Mouse (Mus musculus) liver, embryonic 12.5 days (tissue): ENCODE data around the gene Usp3. TPM values are rescaled to one million over a fixed set of nuclear protein-coding genes. Genes with fewer than 3 reads are reported as not detected.

Source experiments
- ATAC-seq: fragments of 200-750 bp; cut with Nextera tagmentation; 2 replicates; pipeline ENCODE4 v1.8.0; 2017; ENCODE audit warnings: moderate number of reproducible peaks, mild to moderate bottlenecking, moderate library complexity
- H3K27ac ChIP-seq: fragments of 300-500 bp; sonication (generic); 2 replicates; pipeline ENCODE4 v1.5.1; 2016; ENCODE audit warnings: mild to moderate bottlenecking
- H3K27me3 ChIP-seq: fragments of 300-500 bp; sonication (generic); replicated peaks from 2 replicates; pipeline ENCODE4 v1.6.1; 2016; ENCODE audit warnings: mild to moderate bottlenecking, moderate library complexity
- H3K36me3 ChIP-seq: fragments of 300-500 bp; sonication (generic); 2 replicates; pipeline ENCODE4 v1.6.1; 2016; ENCODE audit warnings: mild to moderate bottlenecking, moderate library complexity
- H3K4me1 ChIP-seq: fragments of 300-500 bp; sonication (generic); 2 replicates; pipeline ENCODE4 v1.6.1; 2016
- H3K4me2 ChIP-seq: fragments of 300-500 bp; sonication (generic); 2 replicates; pipeline ENCODE4 v1.6.1; 2016; ENCODE audit warnings: mild to moderate bottlenecking, moderate library complexity
- H3K4me3 ChIP-seq: fragments of 300-500 bp; sonication (generic); 2 replicates; pipeline ENCODE4 v1.5.1; 2016; ENCODE audit warnings: mild to moderate bottlenecking, moderate library complexity
- H3K9ac ChIP-seq: fragments of 300-500 bp; sonication (generic); 2 replicates; pipeline ENCODE4 v1.6.1; 2016; ENCODE audit warnings: mild to moderate bottlenecking, moderate library complexity
- H3K9me3 ChIP-seq: fragments of 300-500 bp; sonication (generic); replicated peaks from 2 replicates; pipeline ENCODE4 v1.6.1; 2016; ENCODE audit warnings: mild to moderate bottlenecking, moderate library complexity
- WGBS: fragments of 180-500 bp; shearing (Covaris S2); methylation state at CpG from one replicate; pipeline ENCODE4 v1.1.7; 2016; ENCODE audit not compliant: insufficient replicate concordance; 5-methylcytosine and 5-hydroxymethylcytosine counted together
- polyA plus RNA-seq: library from polyadenylated mRNA; unstranded; fragments of >200 nt; fragmentation: Nextera tagmentation; extraction: Ambion mirVana; gene quantifications from 2 replicates; pipeline ENCODE4 v1.2.1, GENCODE M21; 2016

The Usp3 gene
- polyA plus RNA-seq, 1 experiment from 2014 or later, result 21.3 TPM

GRCm38 (mm10) chr9:66513661-66514255 lies 79.2 kb downstream of the Usp3 start:
- 87% methylated on average over 4 of the region's 4 CpGs for WGBS
- H3K4me1 ChIP-seq, result peaks cover 62% of the 10 kb centered on the region
- peaks cover 71% of the 10 kb centered on the region for H3K36me3 ChIP-seq
- no peak overlapping the region for H3K9ac ChIP-seq
- no peak overlapping the region for H3K4me2 ChIP-seq
- H3K9me3 ChIP-seq, result no peaks in the 10 kb centered on the region
- H3K4me3 ChIP-seq, result no peak overlapping the region
- H3K27me3 ChIP-seq, result no peaks in the 10 kb centered on the region
- ATAC-seq, result no peak
- H3K27ac ChIP-seq, result peak overlapping the region; percentile 93; the same call in 1 of the 2 replicates

GRCm38 (mm10) chr9:66513150-66513549 lies 79.8 kb downstream of the Usp3 start:
- Histone ChIP-seq H3K4me2 (peak overlapping the region; percentile 96), H3K27ac (peak overlapping the region; percentile 93)

GRCm38 (mm10) chr9:66512351-66512671 lies 80.6 kb downstream of the Usp3 start:
- no peaks in the 10 kb centered on the region for H3K9me3 ChIP-seq
- H3K4me2 ChIP-seq, result peak overlapping the region; percentile 96
- H3K4me3 ChIP-seq, result peak overlapping the region; percentile 71
- H3K27me3 ChIP-seq, result no peaks in the 10 kb centered on the region
- peak; percentile 74 for ATAC-seq
- peaks cover 72% of the 10 kb centered on the region for H3K36me3 ChIP-seq
- peaks cover 74% of the 10 kb centered on the region for H3K4me1 ChIP-seq
- H3K9ac ChIP-seq, result peak overlapping the region; percentile 83
- 3% methylated on average over 8 of the region's 8 CpGs for WGBS
- peak overlapping the region; percentile 93 for H3K27ac ChIP-seq

More at GRCm38 (mm10) chr9:66513150-66513549, 79.8 kb downstream of the Usp3 start:
- Histone ChIP-seq H3K36me3 (peaks cover 72% of the 10 kb centered on the region), H3K9ac (peak overlapping the region; percentile 83; the same call in 1 of the 2 replicates), H3K27me3 (no peaks in the 10 kb centered on the region), H3K4me1 (peaks cover 66% of the 10 kb centered on the region), H3K4me3 (no peak overlapping the region), H3K9me3 (no peaks in the 10 kb centered on the region)
- no peak for ATAC-seq

- Histone ChIP-seq H3K27ac (peak overlapping the region; percentile 93), H3K4me3 (peak overlapping the region; percentile 71), H3K4me1 (peaks cover 80% of the 10 kb centered on the region), H3K9me3 (no peaks in the 10 kb centered on the region), H3K9ac (peak overlapping the region; percentile 83), H3K27me3 (no peaks in the 10 kb centered on the region), H3K36me3 (peaks cover 72% of the 10 kb centered on the region), H3K4me2 (peak overlapping the region; percentile 96)
- peak; percentile 82 for ATAC-seq
- under 1% methylated on average over 78 of the region's 78 CpGs for WGBS
Observed at GRCm38 (mm10) chr9:66511580-66512350, 81.2 kb downstream of the Usp3 start.

GRCm38 (mm10) chr9:66510944-66511343 lies 82.0 kb downstream of the Usp3 start:
- WGBS, result 5% methylated on average over 2 of the region's 2 CpGs
- Histone ChIP-seq H3K27me3 (no peaks in the 10 kb centered on the region), H3K9ac (peak overlapping the region; percentile 83), H3K4me3 (peak overlapping the region; percentile 71), H3K4me1 (peaks cover 88% of the 10 kb centered on the region), H3K4me2 (peak overlapping the region; percentile 96), H3K27ac (peak overlapping the region; percentile 93), H3K9me3 (no peaks in the 10 kb centered on the region), H3K36me3 (peaks cover 72% of the 10 kb centered on the region)
- no peak for ATAC-seq

GRCm38 (mm10) chr9:66510351-66510841 lies 82.5 kb downstream of the Usp3 start:
- peak overlapping the region; percentile 96 for H3K4me2 ChIP-seq
- peaks cover 93% of the 10 kb centered on the region for H3K4me1 ChIP-seq

GRCm38 (mm10) chr9:66508890-66509399 lies 84.0 kb downstream of the Usp3 start:
- no peak overlapping the region for H3K9ac ChIP-seq
- H3K4me1 ChIP-seq, result peaks cover 94% of the 10 kb centered on the region
- ATAC-seq, result no peak
- H3K36me3 ChIP-seq, result peaks cover 71% of the 10 kb centered on the region
- no peaks in the 10 kb centered on the region for H3K9me3 ChIP-seq
- WGBS, result 74% methylated on average over 4 of the region's 4 CpGs
- H3K27ac ChIP-seq, result peak overlapping the region; percentile 12; the same call in 1 of the 2 replicates
- H3K4me3 ChIP-seq, result no peak overlapping the region
- H3K4me2 ChIP-seq, result no peak overlapping the region
- no peaks in the 10 kb centered on the region for H3K27me3 ChIP-seq

More at GRCm38 (mm10) chr9:66510351-66510841, 82.5 kb downstream of the Usp3 start:
- 87% methylated on average over 7 of the region's 7 CpGs for WGBS
- no peak for ATAC-seq
- Histone ChIP-seq H3K27ac (peak overlapping the region; percentile 93; the same call in 1 of the 2 replicates), H3K9me3 (no peaks in the 10 kb centered on the region), H3K9ac (peak overlapping the region; percentile 83), H3K27me3 (no peaks in the 10 kb centered on the region), H3K4me3 (peak overlapping the region; percentile 71), H3K36me3 (peaks cover 71% of the 10 kb centered on the region)

- no peak overlapping the region for H3K4me2 ChIP-seq
- peak overlapping the region; percentile 34; the same call in 1 of the 2 replicates for H3K27ac ChIP-seq
- no peak for ATAC-seq
- peaks cover 75% of the 10 kb centered on the region for H3K36me3 ChIP-seq
- no peak overlapping the region for H3K4me3 ChIP-seq
- no peaks in the 10 kb centered on the region for H3K9me3 ChIP-seq
- WGBS, result 86% methylated on average over 3 of the region's 3 CpGs
- H3K27me3 ChIP-seq, result no peaks in the 10 kb centered on the region
- H3K9ac ChIP-seq, result no peak overlapping the region
- peaks cover 94% of the 10 kb centered on the region for H3K4me1 ChIP-seq
Observed at GRCm38 (mm10) chr9:66507684-66508083, 85.3 kb downstream of the Usp3 start.

- H3K4me1 ChIP-seq, result peaks cover 89% of the 10 kb centered on the region
- no peaks in the 10 kb centered on the region for H3K9me3 ChIP-seq
- no peaks in the 10 kb centered on the region for H3K27me3 ChIP-seq
- H3K4me3 ChIP-seq, result no peak overlapping the region
- peak overlapping the region; percentile 65 for H3K4me2 ChIP-seq
- no peak for ATAC-seq
- H3K36me3 ChIP-seq, result peaks cover 87% of the 10 kb centered on the region
- peak overlapping the region; percentile 61 for H3K9ac ChIP-seq
- H3K27ac ChIP-seq, result peak overlapping the region; percentile 96
Observed at GRCm38 (mm10) chr9:66506424-66506823, 86.5 kb downstream of the Usp3 start.

- peaks cover 88% of the 10 kb centered on the region for H3K4me1 ChIP-seq
- H3K27me3 ChIP-seq, result no peaks in the 10 kb centered on the region
- H3K27ac ChIP-seq, result peak overlapping the region; percentile 96
- peaks cover 91% of the 10 kb centered on the region for H3K36me3 ChIP-seq
- peak overlapping the region; percentile 65 for H3K4me2 ChIP-seq
- peak overlapping the region; percentile 24 for H3K4me3 ChIP-seq
- peak overlapping the region; percentile 61 for H3K9ac ChIP-seq
- WGBS, result 61% methylated on average over 4 of the region's 4 CpGs
- ATAC-seq, result no peak
- H3K9me3 ChIP-seq, result no peaks in the 10 kb centered on the region
Observed at GRCm38 (mm10) chr9:66506011-66506410, 86.9 kb downstream of the Usp3 start.

- H3K9ac ChIP-seq, result peak overlapping the region; percentile 61
- H3K9me3 ChIP-seq, result no peaks in the 10 kb centered on the region
- 39% methylated on average over 9 of the region's 9 CpGs for WGBS
- peaks cover 81% of the 10 kb centered on the region for H3K4me1 ChIP-seq
- peak overlapping the region; percentile 65 for H3K4me2 ChIP-seq
- peaks cover 95% of the 10 kb centered on the region for H3K36me3 ChIP-seq
- H3K27ac ChIP-seq, result peak overlapping the region; percentile 96
- no peaks in the 10 kb centered on the region for H3K27me3 ChIP-seq
- ATAC-seq, result peak; percentile 93
- H3K4me3 ChIP-seq, result peak overlapping the region; percentile 24
Observed at GRCm38 (mm10) chr9:66505141-66505917, 87.6 kb downstream of the Usp3 start.
